Mouse (Mus musculus): Measurements from ENCODE around the gene Zfp524. TPM values are rescaled to one million over a fixed set of nuclear protein-coding genes. Genes with fewer than 3 reads are reported as not detected.

Gene Zfp524
- polyA plus RNA-seq, 1 experiment from 2014 or later = 15.2 TPM

DNA sequence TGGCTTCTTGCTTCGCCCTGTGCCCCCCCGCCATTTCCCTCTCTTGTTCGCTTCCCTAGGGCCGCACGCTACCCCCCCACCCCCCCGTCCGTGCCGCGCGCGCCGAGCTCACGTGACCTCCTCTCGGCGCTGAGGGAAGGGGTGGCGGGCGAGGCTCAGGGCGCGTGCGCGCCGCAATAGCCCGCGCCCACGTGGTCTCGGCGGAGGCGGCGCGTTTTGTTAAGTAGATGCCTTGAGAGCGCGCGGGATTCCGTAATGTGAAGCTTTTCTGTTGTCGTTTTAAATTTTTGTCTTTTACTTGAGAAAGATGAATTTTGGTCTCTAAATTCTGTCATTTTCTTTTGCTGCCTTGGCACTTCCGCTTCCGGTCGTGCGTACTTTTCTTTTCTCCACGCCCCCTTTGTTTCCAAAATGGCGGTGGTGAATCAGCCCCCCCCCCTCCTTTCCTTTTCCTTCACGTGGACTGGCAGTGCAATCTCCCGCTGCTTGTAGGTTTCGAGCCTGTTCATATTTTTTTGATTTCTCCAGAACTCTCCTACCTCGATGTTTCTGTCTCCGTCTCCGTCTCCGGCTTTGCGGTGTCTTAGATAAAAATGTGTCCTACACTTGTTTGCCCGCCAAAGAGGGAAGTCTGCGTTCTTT, 48.3 kb downstream of the Zfp524 start:
- peaks cover 54% of the 10 kb centered on the region for H3K4me1 ChIP-seq
- WGBS = 0% methylated on average over 51 of the region's 51 CpGs

DNA sequence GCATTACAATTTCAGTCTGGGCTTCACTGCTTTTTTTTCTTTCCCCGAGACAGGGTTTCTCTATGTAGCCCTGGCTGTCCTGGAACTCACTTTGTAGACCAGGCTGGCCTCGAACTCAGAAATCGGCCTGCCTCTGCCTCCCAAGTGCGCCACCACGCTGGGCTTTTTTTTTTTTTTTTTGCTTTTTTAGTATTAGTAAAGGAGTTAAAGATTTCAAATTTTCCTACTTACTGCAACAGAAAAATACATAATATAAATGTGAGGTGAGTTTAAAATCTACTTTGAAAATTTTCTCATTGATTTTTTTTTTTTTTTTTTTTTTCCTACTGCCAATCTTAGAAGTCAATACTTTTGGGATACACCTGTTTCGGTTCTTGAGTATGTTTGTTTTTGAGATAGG, 50.7 kb downstream of the Zfp524 start:
- Histone ChIP-seq H3K27me3 (no peaks in the 10 kb centered on the region), H3K36me3 (peaks cover 38% of the 10 kb centered on the region), H3K27ac (replicated peaks) (no peak overlapping the region), H3K9me3 (replicated peaks) (no peaks in the 10 kb centered on the region), H3K9ac (no peak overlapping the region), H3K4me2 (replicated peaks) (no peak overlapping the region), H3K4me3 (replicated peaks) (no peak overlapping the region), H3K4me1 (peaks cover 36% of the 10 kb centered on the region)
- WGBS = 94% methylated on average over 6 of the region's 6 CpGs
- no peak for ATAC-seq (ENCODE audit: insufficient number of reproducible peaks, low FRiP score, low TSS enrichment, low read depth)

More for the DNA sequence above, 48.3 kb downstream of the Zfp524 start:
- Histone ChIP-seq H3K4me2 (replicated peaks) (peak overlapping the region; percentile 84), H3K4me3 (replicated peaks) (peak overlapping the region; percentile 77), H3K9me3 (replicated peaks) (no peaks in the 10 kb centered on the region), H3K27ac (replicated peaks) (peak overlapping the region; percentile 99), H3K36me3 (peaks cover 14% of the 10 kb centered on the region), H3K9ac (peak overlapping the region; percentile 71), H3K27me3 (no peaks in the 10 kb centered on the region)
- ATAC-seq (ENCODE audit: insufficient number of reproducible peaks, low FRiP score, low TSS enrichment, low read depth) = peak; percentile 61

Other genes with a start within 250 kb of the Zfp524 start
- not detected in 2 replicates for gene Fam71e2, start 243.1 kb upstream of the Zfp524 start, polyA plus RNA-seq (2015; fragmentation: Nextera tagmentation; extraction: Ambion mirVana)
- 0.36 and 0.37 TPM in 2 replicates for gene Il11, start 231.6 kb upstream of the Zfp524 start, polyA plus RNA-seq (2015; fragmentation: Nextera tagmentation; extraction: Ambion mirVana)
- gene Tmem190, start 231.5 kb upstream of the Zfp524 start, polyA plus RNA-seq (2015; fragmentation: Nextera tagmentation; extraction: Ambion mirVana) = 0.75 and 1.1 TPM in 2 replicates
- gene Tmem238, start 224.8 kb upstream of the Zfp524 start, polyA plus RNA-seq (2015; fragmentation: Nextera tagmentation; extraction: Ambion mirVana) = 11.4 and 11.8 TPM in 2 replicates
- gene Rpl28, start 221.5 kb upstream of the Zfp524 start, polyA plus RNA-seq (2015; fragmentation: Nextera tagmentation; extraction: Ambion mirVana) = 397 and 411 TPM in 2 replicates
- 348 and 351 TPM in 2 replicates for gene Ube2s, start 201.8 kb upstream of the Zfp524 start, polyA plus RNA-seq (2015; fragmentation: Nextera tagmentation; extraction: Ambion mirVana)
- gene Shisa7, start 169.7 kb upstream of the Zfp524 start, polyA plus RNA-seq (2015; fragmentation: Nextera tagmentation; extraction: Ambion mirVana) = 0.43 and 0.99 TPM in 2 replicates
- gene Isoc2b, start 144.2 kb upstream of the Zfp524 start, polyA plus RNA-seq (2015; fragmentation: Nextera tagmentation; extraction: Ambion mirVana) = 11.3 and 13.1 TPM in 2 replicates
- gene Isoc2a, start 137.3 kb upstream of the Zfp524 start, polyA plus RNA-seq (2015; fragmentation: Nextera tagmentation; extraction: Ambion mirVana) = 0.95 and 1.2 TPM in 2 replicates
- gene Gm36210, start 107.9 kb upstream of the Zfp524 start, polyA plus RNA-seq (2015; fragmentation: Nextera tagmentation; extraction: Ambion mirVana) = not detected in 2 replicates
- 4.1 and 4.9 TPM in 2 replicates for gene Zfp628, start 99.2 kb upstream of the Zfp524 start, polyA plus RNA-seq (2015; fragmentation: Nextera tagmentation; extraction: Ambion mirVana)
- gene Nat14, start 92.4 kb upstream of the Zfp524 start, polyA plus RNA-seq (2015; fragmentation: Nextera tagmentation; extraction: Ambion mirVana) = 5.1 and 5.5 TPM in 2 replicates
- gene Ssc5d, start 88.6 kb upstream of the Zfp524 start, polyA plus RNA-seq (2015; fragmentation: Nextera tagmentation; extraction: Ambion mirVana) = 4.7 and 5.5 TPM in 2 replicates
- 0.32 and 1.1 TPM in 2 replicates for gene Sbk2, start 50.0 kb upstream of the Zfp524 start, polyA plus RNA-seq (2015; fragmentation: Nextera tagmentation; extraction: Ambion mirVana)
- gene Sbk3, start 43.2 kb upstream of the Zfp524 start, polyA plus RNA-seq (2015; fragmentation: Nextera tagmentation; extraction: Ambion mirVana) = 0.05 and 0.25 TPM in 2 replicates
- gene Zfp579, start 18.3 kb upstream of the Zfp524 start, polyA plus RNA-seq (2015; fragmentation: Nextera tagmentation; extraction: Ambion mirVana) = 32.8 and 35.0 TPM in 2 replicates
- 43.9 and 46.2 TPM in 2 replicates for gene Fiz1, start 282 bp downstream of the Zfp524 start, polyA plus RNA-seq (2015; fragmentation: Nextera tagmentation; extraction: Ambion mirVana)
- gene Gm44973, start 1.1 kb downstream of the Zfp524 start, polyA plus RNA-seq (2015; fragmentation: Nextera tagmentation; extraction: Ambion mirVana) = 1.2 TPM in 1 of 2 replicates, not detected in the other
- gene Zfp865, start 6.0 kb downstream of the Zfp524 start, polyA plus RNA-seq (2015; fragmentation: Nextera tagmentation; extraction: Ambion mirVana) = 8.0 and 9.0 TPM in 2 replicates
- 35.4 and 37.8 TPM in 2 replicates for gene Ccdc106, start 6.1 kb downstream of the Zfp524 start, polyA plus RNA-seq (2015; fragmentation: Nextera tagmentation; extraction: Ambion mirVana)
- gene 4632433K11Rik, start 19.7 kb downstream of the Zfp524 start, polyA plus RNA-seq (2015; fragmentation: Nextera tagmentation; extraction: Ambion mirVana) = not detected in 2 replicates
- gene Zfp784, start 24.0 kb downstream of the Zfp524 start, polyA plus RNA-seq (2015; fragmentation: Nextera tagmentation; extraction: Ambion mirVana) = 6.7 and 7.5 TPM in 2 replicates
- gene Zfp580, start 37.1 kb downstream of the Zfp524 start, polyA plus RNA-seq (2015; fragmentation: Nextera tagmentation; extraction: Ambion mirVana) = 36.8 and 43.1 TPM in 2 replicates
- 116 and 124 TPM in 2 replicates for gene U2af2, start 47.7 kb downstream of the Zfp524 start, polyA plus RNA-seq (2015; fragmentation: Nextera tagmentation; extraction: Ambion mirVana)
- 66.5 and 70.6 TPM in 2 replicates for gene Epn1, start 65.8 kb downstream of the Zfp524 start, polyA plus RNA-seq (2015; fragmentation: Nextera tagmentation; extraction: Ambion mirVana)
- gene Rfpl4, start 102.5 kb downstream of the Zfp524 start, polyA plus RNA-seq (2015; fragmentation: Nextera tagmentation; extraction: Ambion mirVana) = not detected in 2 replicates
- gene Rasl2-9, start 111.5 kb downstream of the Zfp524 start, polyA plus RNA-seq (2015; fragmentation: Nextera tagmentation; extraction: Ambion mirVana) = 0.60 and 0.80 TPM in 2 replicates
- gene Vmn1r55, start 135.3 kb downstream of the Zfp524 start, polyA plus RNA-seq (2015; fragmentation: Nextera tagmentation; extraction: Ambion mirVana) = not detected in 2 replicates
- not detected in 2 replicates for gene Vmn1r56, start 182.3 kb downstream of the Zfp524 start, polyA plus RNA-seq (2015; fragmentation: Nextera tagmentation; extraction: Ambion mirVana)
- not detected in 2 replicates for gene Vmn1r57, start 204.1 kb downstream of the Zfp524 start, polyA plus RNA-seq (2015; fragmentation: Nextera tagmentation; extraction: Ambion mirVana)